Mouse (Mus musculus): Measurements from ENCODE around the gene Nisch. TPM values are rescaled to one million over a fixed set of nuclear protein-coding genes. Genes with fewer than 3 reads are reported as not detected.
A peak's percentile ranks its signal among the peaks of the same experiment; 100 is the strongest.

Gene Nisch
- total and polyA plus RNA-seq, 2 experiments from 2014 or later: 243 to 419 TPM

DNA sequence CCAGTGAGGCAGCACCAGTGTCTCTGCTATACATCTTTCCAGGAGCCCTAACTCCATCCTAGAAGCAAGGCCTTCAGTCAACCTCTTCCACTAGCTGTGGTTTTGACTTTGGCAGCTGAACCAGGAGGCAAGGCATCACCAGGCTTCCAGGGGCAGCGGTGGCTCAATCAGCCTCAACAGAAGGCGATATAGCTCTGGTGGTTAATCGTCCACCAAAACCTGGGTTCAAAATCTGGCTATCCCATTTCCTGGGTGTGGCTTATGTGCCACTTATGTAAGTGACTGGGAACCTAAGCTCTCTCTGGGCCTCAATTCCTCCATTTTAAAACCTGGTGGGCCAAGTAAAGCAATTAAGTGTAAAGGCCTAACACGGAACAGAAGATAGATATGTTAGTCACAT lies 11.9 kb downstream of the Nisch start:
- peak overlapping the region; percentile 70 for H3K9ac ChIP-seq (replicated peaks; ENCODE audit: low read length)
- DNase-seq (ENCODE audit: low spot score) (no peak), ATAC-seq (no peak)
- no peak for TF ChIP-seq CTCF (IDR thresholded peaks at IDR 0.05; ENCODE audit: low read depth)
- peak overlapping the region; percentile 54 for H3K4me3 ChIP-seq (ENCODE audit: low read length)
- peaks cover 12% of the 10 kb centered on the region; the same call in 1 of the 2 replicates for H3K4me1 ChIP-seq (ENCODE audit: insufficient read depth, low read length)
- H3K36me3 ChIP-seq (ENCODE audit: insufficient read depth, low read length): peaks cover 32% of the 10 kb centered on the region
- H3K27me3 ChIP-seq (ENCODE audit: insufficient read depth, low read length): no peaks in the 10 kb centered on the region
- H3K4me2 ChIP-seq (ENCODE audit: low read depth, low read length): peak overlapping the region; percentile 89
- 65% methylated on average over 4 of the region's 4 CpGs for WGBS
- no peaks in the 10 kb centered on the region for H3K9me3 ChIP-seq (ENCODE audit: low read length)
- peak overlapping the region; percentile 85 for H3K27ac ChIP-seq

DNA sequence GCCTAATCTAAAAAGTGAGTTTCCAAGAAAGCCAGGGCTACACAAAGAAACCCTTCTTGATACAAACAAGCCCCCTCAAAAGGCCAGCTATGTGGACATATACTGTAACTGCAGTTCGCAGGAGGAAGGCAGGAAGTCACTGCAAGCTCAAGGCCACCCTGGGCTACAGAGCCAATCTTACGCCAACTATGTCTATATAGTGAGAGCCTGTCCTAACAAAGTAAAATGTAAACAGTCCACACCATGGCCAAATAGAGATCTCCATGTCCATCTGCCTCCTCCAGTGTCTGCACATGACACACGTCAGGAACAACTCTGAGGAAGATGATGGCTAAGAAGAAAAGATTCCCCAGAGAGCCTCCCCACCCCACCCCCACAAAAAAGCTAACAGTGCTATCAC lies 16.7 kb downstream of the Nisch start:
- H3K4me2 ChIP-seq (ENCODE audit: low read depth, low read length): no peak overlapping the region
- DNase-seq (ENCODE audit: low spot score) (no peak), ATAC-seq (no peak)
- H3K9me3 ChIP-seq (ENCODE audit: low read length): no peaks in the 10 kb centered on the region
- H3K9ac ChIP-seq (replicated peaks; ENCODE audit: low read length): no peak overlapping the region
- no peak for TF ChIP-seq CTCF (IDR thresholded peaks at IDR 0.05; ENCODE audit: low read depth)
- H3K27ac ChIP-seq: no peak overlapping the region
- peaks cover 6% of the 10 kb centered on the region; the same call in 1 of the 2 replicates for H3K4me1 ChIP-seq (ENCODE audit: insufficient read depth, low read length)
- no peak overlapping the region for H3K4me3 ChIP-seq (ENCODE audit: low read length)
- WGBS: 80% methylated on average over 3 of the region's 3 CpGs
- H3K36me3 ChIP-seq (ENCODE audit: insufficient read depth, low read length): peaks cover 35% of the 10 kb centered on the region
- no peaks in the 10 kb centered on the region for H3K27me3 ChIP-seq (ENCODE audit: insufficient read depth, low read length)

GRCm38 (mm10) chr14:31199599-31199998 lies 17.1 kb downstream of the Nisch start:
- Histone ChIP-seq H3K4me2 (ENCODE audit: low read depth, low read length) (no peak overlapping the region), H3K9ac (replicated peaks; ENCODE audit: low read length) (no peak overlapping the region), H3K27me3 (ENCODE audit: insufficient read depth, low read length) (no peaks in the 10 kb centered on the region), H3K4me1 (ENCODE audit: insufficient read depth, low read length) (peaks cover 2% of the 10 kb centered on the region; the same call in 1 of the 2 replicates), H3K27ac (no peak overlapping the region), H3K9me3 (ENCODE audit: low read length) (no peaks in the 10 kb centered on the region), H3K36me3 (ENCODE audit: insufficient read depth, low read length) (peaks cover 35% of the 10 kb centered on the region), H3K4me3 (ENCODE audit: low read length) (no peak overlapping the region)
- ATAC-seq: no peak
- WGBS: 93% methylated on average over 7 of the region's 7 CpGs
- TF ChIP-seq CTCF (IDR thresholded peaks at IDR 0.05; ENCODE audit: low read depth): no peak
- no peak for DNase-seq (ENCODE audit: low spot score)

- WGBS: 47% methylated on average over 16 of the region's 16 CpGs
- Histone ChIP-seq H3K4me2 (ENCODE audit: low read depth, low read length) (no peak overlapping the region), H3K27ac (no peak overlapping the region), H3K4me3 (ENCODE audit: low read length) (no peak overlapping the region), H3K36me3 (ENCODE audit: insufficient read depth, low read length) (peaks cover 31% of the 10 kb centered on the region), H3K4me1 (ENCODE audit: insufficient read depth, low read length) (no peaks in the 10 kb centered on the region), H3K27me3 (ENCODE audit: insufficient read depth, low read length) (no peaks in the 10 kb centered on the region), H3K9me3 (ENCODE audit: low read length) (no peaks in the 10 kb centered on the region), H3K9ac (replicated peaks; ENCODE audit: low read length) (no peak overlapping the region)
- no peak for TF ChIP-seq CTCF (IDR thresholded peaks at IDR 0.05; ENCODE audit: low read depth)
- DNase-seq (ENCODE audit: low spot score): peak; percentile 39
- peak; percentile 50 for ATAC-seq
These were observed 18.9 kb downstream of the Nisch start for GRCm38 (mm10) chr14:31197547-31198516.

GRCm38 (mm10) chr14:31195968-31196367 lies 20.8 kb downstream of the Nisch start:
- no peak overlapping the region for H3K27ac ChIP-seq
- H3K4me2 ChIP-seq (ENCODE audit: low read depth, low read length): no peak overlapping the region
- DNase-seq (ENCODE audit: low spot score): peak; percentile 69
- no peaks in the 10 kb centered on the region for H3K9me3 ChIP-seq (ENCODE audit: low read length)
- no peaks in the 10 kb centered on the region for H3K4me1 ChIP-seq (ENCODE audit: insufficient read depth, low read length)
- TF ChIP-seq CTCF (IDR thresholded peaks at IDR 0.05; ENCODE audit: low read depth): peak; percentile 73
- peaks cover 34% of the 10 kb centered on the region for H3K36me3 ChIP-seq (ENCODE audit: insufficient read depth, low read length)
- H3K4me3 ChIP-seq (ENCODE audit: low read length): no peak overlapping the region
- ATAC-seq: peak; percentile 31; the same call in 1 of the 2 replicates
- no peak overlapping the region for H3K9ac ChIP-seq (replicated peaks; ENCODE audit: low read length)
- no peaks in the 10 kb centered on the region for H3K27me3 ChIP-seq (ENCODE audit: insufficient read depth, low read length)

- 96% methylated on average over 4 of the region's 4 CpGs for WGBS
- Histone ChIP-seq H3K9me3 (ENCODE audit: low read length) (no peaks in the 10 kb centered on the region), H3K36me3 (ENCODE audit: insufficient read depth, low read length) (peaks cover 36% of the 10 kb centered on the region), H3K4me3 (ENCODE audit: low read length) (no peak overlapping the region), H3K4me1 (ENCODE audit: insufficient read depth, low read length) (no peaks in the 10 kb centered on the region), H3K27me3 (ENCODE audit: insufficient read depth, low read length) (no peaks in the 10 kb centered on the region), H3K9ac (replicated peaks; ENCODE audit: low read length) (no peak overlapping the region), H3K27ac (no peak overlapping the region), H3K4me2 (ENCODE audit: low read depth, low read length) (no peak overlapping the region)
- ATAC-seq (no peak), DNase-seq (ENCODE audit: low spot score) (no peak)
- TF ChIP-seq CTCF (IDR thresholded peaks at IDR 0.05; ENCODE audit: low read depth): no peak
These were observed 21.2 kb downstream of the Nisch start for GRCm38 (mm10) chr14:31195521-31195920.
